Mouse (Mus musculus) myocyte (in vitro differentiated cells): ENCODE measurements at regions not wholly inside any gene's neighbourhood (a gene's known extent, or its start where the extent isn't known, plus 50 kb on each side); places are given as distances from the start of the nearest gene placed in this dataset.

Experiments
- CEBPB ChIP-seq: IDR thresholded peaks from 2 replicates; pipeline ENCODE4 v1.6.1; 2011; ENCODE audit warnings: mild to moderate bottlenecking, moderate library complexity; ENCODE audit not compliant: poor library complexity, insufficient read depth, severe bottlenecking
- E2F4 ChIP-seq: IDR thresholded peaks from one replicate; pipeline ENCODE4 v1.6.1; 2011; ENCODE audit warnings: mild to moderate bottlenecking, control low read depth, moderate library complexity; ENCODE audit not compliant: insufficient read depth
- MAX ChIP-seq: IDR thresholded peaks from one replicate; pipeline ENCODE4 v1.6.1; 2011; ENCODE audit warnings: low read depth, mild to moderate bottlenecking, control low read depth
- MYOG ChIP-seq, 3 experiments: IDR thresholded peaks; one replicate each; pipeline ENCODE4 v1.6.1; 2011; ENCODE audit warnings: control low read depth in 2 of 3, low read depth in 2 of 3, mild to moderate bottlenecking in 2 of 3; ENCODE audit not compliant: insufficient read length in 2 of 3, control insufficient read depth in 1 of 3, insufficient read depth in 1 of 3
- POLR2A ChIP-seq: IDR thresholded peaks from one replicate; pipeline ENCODE4 v1.6.1; 2011; ENCODE audit warnings: low read depth, mild to moderate bottlenecking, control low read depth, moderate library complexity; ENCODE audit not compliant: insufficient read length
- POLR2AphosphoS2 ChIP-seq: IDR thresholded peaks from one replicate; pipeline ENCODE4 v1.6.1; 2011; ENCODE audit warnings: low read depth, control low read depth; ENCODE audit not compliant: insufficient read length
- SRF ChIP-seq: IDR thresholded peaks from one replicate; pipeline ENCODE4 v1.6.1; 2011; ENCODE audit warnings: low read depth; ENCODE audit not compliant: control insufficient read depth, insufficient read length
- TCF12 ChIP-seq: IDR thresholded peaks from one replicate; pipeline ENCODE4 v1.6.1; 2011; ENCODE audit warnings: mild to moderate bottlenecking, control low read depth; ENCODE audit not compliant: poor library complexity, insufficient read depth, severe bottlenecking
- TCF3 ChIP-seq: IDR thresholded peaks from one replicate; pipeline ENCODE4 v1.6.1; 2011; ENCODE audit warnings: low read depth, control low read depth; ENCODE audit not compliant: insufficient read length
- USF1 ChIP-seq: IDR thresholded peaks from one replicate; pipeline ENCODE4 v1.6.1; 2011; ENCODE audit warnings: low read depth, mild to moderate bottlenecking, control low read depth, moderate library complexity

- TF ChIP-seq MAX = no peak
- no peak for TF ChIP-seq POLR2A
- TF ChIP-seq MYOG (IDR thresholded peaks at IDR 0.05; ENCODE audit: control insufficient read depth in 1 of 3, insufficient read depth in 1 of 3, insufficient read length in 2 of 3, low read depth in 2 of 3) = peak; percentile 31 to 83 (median 35)
- no peak for TF ChIP-seq CEBPB
- no peak for TF ChIP-seq E2F4
- peak; percentile 59 for TF ChIP-seq TCF12
- peak; percentile 14 for TF ChIP-seq TCF3
- no peak for TF ChIP-seq USF1
- TF ChIP-seq POLR2AphosphoS2 = no peak
- no peak for TF ChIP-seq SRF
Measured at GRCm38 (mm10) chr17:10042042-10042652, 277.5 kb downstream of the Qk start.
